Mouse (Mus musculus): ENCODE results near the gene Evi2. TPM values are rescaled to one million over a fixed set of nuclear protein-coding genes. Genes with fewer than 3 reads are reported as not detected.

Gene Evi2
- total and polyA plus RNA-seq, 2 experiments from 2014 or later: 0.28 TPM; not detected in 1

DNA sequence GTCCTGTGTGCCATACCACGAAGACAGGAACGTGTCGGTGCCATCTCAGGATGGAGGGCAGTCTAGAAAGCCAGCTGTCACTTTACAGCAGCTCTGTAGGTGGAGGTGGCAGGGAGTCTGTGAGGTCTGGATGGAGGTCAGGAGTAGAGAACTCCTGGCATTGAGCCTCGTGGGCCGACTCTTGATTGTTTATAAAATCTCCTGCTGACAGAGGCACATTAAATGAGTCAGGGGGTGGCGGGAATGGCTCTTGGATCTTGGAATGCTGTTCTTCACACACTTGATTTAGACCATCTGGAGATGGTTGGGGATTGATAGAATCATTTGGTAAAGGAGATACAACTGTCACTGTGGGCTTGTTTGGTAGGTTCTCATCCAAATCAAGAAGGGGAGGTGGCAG is 15.1 kb downstream of the Evi2 start:
- no peak overlapping the region for H3K4me2 ChIP-seq (ENCODE audit: low read depth, low read length, poor library complexity, severe bottlenecking)
- H3K9ac ChIP-seq (replicated peaks; ENCODE audit: low read length, poor library complexity, severe bottlenecking): no peak overlapping the region
- no peak for DNase-seq (ENCODE audit: low spot score)
- no peak for ATAC-seq (ENCODE audit: low FRiP score)
- 86% methylated on average over 6 of the region's 6 CpGs for WGBS
- 0 out of 2 replicates have a peak, but pooled peaks cover 2% of the 10 kb centered on the region for H3K36me3 ChIP-seq (ENCODE audit: insufficient read depth, low read length)
- H3K4me1 ChIP-seq (ENCODE audit: insufficient read depth, low read length): no peaks in the 10 kb centered on the region
- no peak for TF ChIP-seq CTCF (IDR thresholded peaks at IDR 0.05)
- no peak overlapping the region for H3K27ac ChIP-seq (ENCODE audit: low read depth, low read length)
- H3K9me3 ChIP-seq (ENCODE audit: low read length): no peaks in the 10 kb centered on the region
- H3K4me3 ChIP-seq (ENCODE audit: low read depth, low read length): no peak overlapping the region
- H3K27me3 ChIP-seq (ENCODE audit: insufficient read depth, low read length): no peaks in the 10 kb centered on the region

DNA sequence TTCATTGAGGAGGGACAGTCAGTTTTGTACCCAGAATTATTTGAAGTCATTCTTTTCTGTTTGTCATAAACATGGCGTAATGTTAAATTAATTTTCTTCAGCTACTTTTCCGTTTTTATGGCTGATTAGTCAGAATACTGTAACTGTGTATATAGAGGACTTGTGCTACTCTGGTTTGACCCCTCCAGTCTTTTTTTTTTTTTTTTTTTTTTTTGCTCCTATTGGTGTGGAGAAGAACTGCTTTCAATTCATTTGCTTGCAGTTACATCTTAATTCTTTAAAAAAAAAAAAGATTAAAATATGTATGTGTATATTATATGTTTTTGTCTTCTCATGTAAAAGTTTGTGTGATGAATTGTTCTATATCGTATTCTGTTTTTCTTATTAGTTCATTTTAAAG is 18.4 kb downstream of the Evi2 start:
- H3K4me1 ChIP-seq (ENCODE audit: insufficient read depth, low read length): no peaks in the 10 kb centered on the region
- H3K4me3 ChIP-seq (ENCODE audit: low read depth, low read length): no peak overlapping the region
- no peak overlapping the region for H3K9ac ChIP-seq (replicated peaks; ENCODE audit: low read length, poor library complexity, severe bottlenecking)
- 94% methylated on average over 3 of the region's 3 CpGs for WGBS
- H3K4me2 ChIP-seq (ENCODE audit: low read depth, low read length, poor library complexity, severe bottlenecking): no peak overlapping the region
- H3K27ac ChIP-seq (ENCODE audit: low read depth, low read length): no peak overlapping the region
- 0 out of 2 replicates have a peak, but pooled peaks cover 2% of the 10 kb centered on the region for H3K36me3 ChIP-seq (ENCODE audit: insufficient read depth, low read length)
- no peak for ATAC-seq (ENCODE audit: low FRiP score)
- no peak for DNase-seq (ENCODE audit: low spot score)
- no peaks in the 10 kb centered on the region for H3K9me3 ChIP-seq (ENCODE audit: low read length)
- TF ChIP-seq CTCF (IDR thresholded peaks at IDR 0.05): no peak
- H3K27me3 ChIP-seq (ENCODE audit: insufficient read depth, low read length): no peaks in the 10 kb centered on the region

DNA sequence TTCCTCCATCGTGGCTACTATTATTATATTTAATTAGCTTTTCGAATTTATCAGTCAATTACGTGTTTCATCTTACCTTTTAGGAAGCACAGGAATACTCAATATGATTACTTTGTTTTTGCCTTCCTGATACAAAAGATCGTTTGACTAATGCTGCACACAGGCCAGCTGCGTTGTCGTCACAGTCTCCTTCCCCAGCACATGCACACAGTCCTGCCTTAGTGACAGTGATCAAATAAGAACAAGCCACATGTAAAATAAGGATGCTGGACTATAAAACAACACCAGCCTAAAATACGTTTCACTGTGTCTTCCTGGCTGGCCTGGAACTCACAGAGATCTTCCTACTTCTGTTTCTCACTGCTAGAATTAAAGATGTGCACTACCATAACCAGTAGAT is 25.9 kb downstream of the Evi2 start:
- WGBS: 58% methylated on average over 7 of the region's 7 CpGs
- Histone ChIP-seq H3K4me3 (ENCODE audit: low read depth, low read length) (no peak overlapping the region), H3K4me2 (ENCODE audit: low read depth, low read length, poor library complexity, severe bottlenecking) (no peak overlapping the region), H3K4me1 (ENCODE audit: insufficient read depth, low read length) (0 out of 2 replicates have a peak, but pooled peaks cover 3% of the 10 kb centered on the region), H3K27ac (ENCODE audit: low read depth, low read length) (no peak overlapping the region), H3K9ac (replicated peaks; ENCODE audit: low read length, poor library complexity, severe bottlenecking) (no peak overlapping the region), H3K27me3 (ENCODE audit: insufficient read depth, low read length) (no peaks in the 10 kb centered on the region), H3K36me3 (ENCODE audit: insufficient read depth, low read length) (no peaks in the 10 kb centered on the region), H3K9me3 (ENCODE audit: low read length) (no peaks in the 10 kb centered on the region)
- DNase-seq (ENCODE audit: low spot score): peak; percentile 19
- no peak for ATAC-seq (ENCODE audit: low FRiP score)
- no peak for TF ChIP-seq CTCF (IDR thresholded peaks at IDR 0.05)

DNA sequence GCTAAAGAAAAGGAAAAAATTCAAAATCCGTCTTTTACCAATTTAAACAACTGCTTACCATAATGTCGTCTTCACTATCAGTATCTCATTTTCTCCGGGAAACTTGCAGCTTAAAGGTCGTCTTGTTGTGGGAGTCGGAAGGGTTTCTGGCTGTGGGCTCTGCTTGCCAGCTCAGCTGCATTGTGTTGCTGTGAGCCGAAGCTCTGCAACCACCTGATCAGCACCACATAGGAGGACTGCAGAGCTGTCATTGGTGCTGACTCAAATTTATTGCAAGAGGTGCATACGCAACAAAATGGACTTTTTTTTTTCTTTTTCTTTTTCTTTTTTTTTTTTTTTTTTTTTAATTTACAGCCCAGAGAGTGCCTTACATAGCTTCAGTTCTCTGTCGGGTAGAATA is 26.5 kb downstream of the Evi2 start, which contains the start of gene Omg:
Omg (minus strand) TSS at position 240 of the 400 bp plus-strand sequence.
- ATAC-seq (ENCODE audit: low FRiP score): peak; percentile 76; the same call in 1 of the 2 replicates
- Histone ChIP-seq H3K9me3 (ENCODE audit: low read length) (no peaks in the 10 kb centered on the region), H3K4me3 (ENCODE audit: low read depth, low read length) (peak within 1 kb of the TSS; percentile 27), H3K9ac (replicated peaks; ENCODE audit: low read length, poor library complexity, severe bottlenecking) (0 out of 2 replicates have a peak within 1 kb of the TSS, but pooled peaks have one; percentile 46), H3K27me3 (ENCODE audit: insufficient read depth, low read length) (no peaks in the 10 kb centered on the region), H3K4me2 (ENCODE audit: low read depth, low read length, poor library complexity, severe bottlenecking) (peak within 1 kb of the TSS; percentile 45), H3K27ac (ENCODE audit: low read depth, low read length) (peak within 1 kb of the TSS; percentile 57), H3K4me1 (ENCODE audit: insufficient read depth, low read length) (0 out of 2 replicates have a peak, but pooled peaks cover 3% of the 10 kb centered on the region), H3K36me3 (ENCODE audit: insufficient read depth, low read length) (no peaks in the 10 kb centered on the region)
- peak; percentile 82 for DNase-seq (ENCODE audit: low spot score)
- WGBS: 22% methylated on average over 8 of the region's 8 CpGs
- TF ChIP-seq CTCF (IDR thresholded peaks at IDR 0.05): no peak

DNA sequence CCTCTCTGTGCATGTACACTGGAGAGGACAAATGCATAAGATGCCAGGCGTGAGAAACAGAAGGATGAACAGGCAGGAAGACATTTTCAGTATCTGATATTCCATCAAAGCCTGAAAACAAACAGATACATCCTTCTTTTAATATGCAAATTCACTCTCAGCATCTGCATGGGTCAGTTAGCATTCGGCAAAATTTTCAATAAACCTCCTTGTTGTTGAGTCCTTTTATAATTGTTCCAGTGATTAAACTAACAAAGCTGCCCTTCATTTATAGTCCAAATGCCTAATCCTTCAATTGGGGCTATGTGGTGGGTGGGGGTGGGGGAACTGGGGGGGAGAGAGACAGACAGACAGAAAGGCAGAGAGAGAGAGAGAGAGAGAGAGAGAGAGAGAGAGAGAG is 27.5 kb downstream of the Evi2 start:
- Histone ChIP-seq H3K4me3 (ENCODE audit: low read depth, low read length) (peak overlapping the region; percentile 26), H3K9ac (replicated peaks; ENCODE audit: low read length, poor library complexity, severe bottlenecking) (0 out of 2 replicates have a peak overlapping the region, but pooled peaks have one; percentile 46), H3K27ac (ENCODE audit: low read depth, low read length) (peak overlapping the region; percentile 57), H3K4me1 (ENCODE audit: insufficient read depth, low read length) (0 out of 2 replicates have a peak, but pooled peaks cover 3% of the 10 kb centered on the region), H3K36me3 (ENCODE audit: insufficient read depth, low read length) (no peaks in the 10 kb centered on the region), H3K9me3 (ENCODE audit: low read length) (no peaks in the 10 kb centered on the region), H3K4me2 (ENCODE audit: low read depth, low read length, poor library complexity, severe bottlenecking) (peak overlapping the region; percentile 45), H3K27me3 (ENCODE audit: insufficient read depth, low read length) (no peaks in the 10 kb centered on the region)
- peak; percentile 32 for DNase-seq (ENCODE audit: low spot score)
- TF ChIP-seq CTCF (IDR thresholded peaks at IDR 0.05): no peak
- WGBS: 16% methylated on average over 2 of the region's 2 CpGs
- no peak for ATAC-seq (ENCODE audit: low FRiP score)

DNA sequence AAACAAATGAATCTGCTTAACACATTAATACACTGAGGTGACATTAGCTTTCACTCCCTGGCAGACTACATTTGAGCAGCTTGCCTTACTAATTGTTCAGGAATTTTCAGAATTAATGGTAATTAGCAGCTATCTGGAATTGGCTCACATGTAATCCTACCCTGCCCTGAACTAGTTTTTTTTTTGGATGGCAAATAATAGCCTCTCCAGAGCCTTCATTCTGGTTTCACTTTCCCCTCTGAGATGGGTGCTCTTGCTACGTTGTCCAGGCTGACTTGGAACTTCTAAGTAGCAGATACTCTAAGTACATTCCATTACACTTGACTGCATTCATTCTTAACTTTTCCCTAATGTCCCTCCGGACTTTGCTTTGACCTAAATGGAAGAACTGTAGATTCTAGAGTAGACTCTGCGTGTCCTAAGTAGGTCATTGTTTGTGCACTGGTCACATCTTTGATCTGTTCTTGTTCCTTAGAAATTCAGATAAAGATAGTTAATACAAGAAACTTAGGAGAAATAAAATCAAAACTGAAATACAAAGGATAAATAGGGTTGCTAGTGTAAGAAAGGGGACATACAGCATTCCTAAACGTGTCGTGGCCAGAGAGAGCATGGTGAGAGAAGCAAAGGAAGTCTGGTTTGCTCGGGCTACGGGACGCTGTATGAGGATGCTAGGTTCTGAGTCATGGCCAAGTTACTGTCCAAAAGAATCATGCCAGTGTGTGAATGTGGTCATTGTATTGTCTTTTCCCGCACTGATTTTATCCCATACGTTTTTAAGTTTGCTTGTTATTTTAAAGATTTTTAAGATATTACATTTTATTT is 35.2 kb downstream of the Evi2 start:
- no peak overlapping the region for H3K27ac ChIP-seq (ENCODE audit: low read depth, low read length)
- H3K4me2 ChIP-seq (ENCODE audit: low read depth, low read length, poor library complexity, severe bottlenecking): no peak overlapping the region
- ATAC-seq (ENCODE audit: low FRiP score) (no peak), DNase-seq (ENCODE audit: low spot score) (no peak)
- H3K9me3 ChIP-seq (ENCODE audit: low read length): no peaks in the 10 kb centered on the region
- H3K4me1 ChIP-seq (ENCODE audit: insufficient read depth, low read length): no peaks in the 10 kb centered on the region
- no peaks in the 10 kb centered on the region for H3K36me3 ChIP-seq (ENCODE audit: insufficient read depth, low read length)
- WGBS: 76% methylated on average over 10 of the region's 10 CpGs
- TF ChIP-seq CTCF (IDR thresholded peaks at IDR 0.05): no peak
- no peaks in the 10 kb centered on the region for H3K27me3 ChIP-seq (ENCODE audit: insufficient read depth, low read length)
- H3K4me3 ChIP-seq (ENCODE audit: low read depth, low read length): no peak overlapping the region
- H3K9ac ChIP-seq (replicated peaks; ENCODE audit: low read length, poor library complexity, severe bottlenecking): no peak overlapping the region
